Mouse (Mus musculus): ENCODE results near the gene Tmem151b. TPM values are rescaled to one million over a fixed set of nuclear protein-coding genes. Genes with fewer than 3 reads are reported as not detected.

Gene Tmem151b
- polyA plus RNA-seq (2014; fragmentation: Nextera tagmentation; extraction: Ambion mirVana), result 1.7 and 2.8 TPM in 2 replicates

GRCm38 (mm10) chr17:45549617-45550181, at the start of gene Tmem151b:
Gene Tmem151b (minus strand): TSS chr17:45549677.
- Histone ChIP-seq H3K27ac (replicated peaks; ENCODE audit: low read depth, low read length) (peak within 1 kb of the TSS; percentile 55; the same call in 1 of the 2 replicates), H3K4me1 (ENCODE audit: control insufficient read depth, insufficient read depth, low read length) (no peaks in the 10 kb centered on the region; the same call in 1 of the 2 replicates), H3K36me3 (ENCODE audit: control insufficient read depth, insufficient read depth, low read length) (peaks cover 13% of the 10 kb centered on the region), H3K9ac (ENCODE audit: low read depth, low read length) (peak within 1 kb of the TSS; percentile 87), H3K27me3 (replicated peaks; ENCODE audit: control insufficient read depth, insufficient read depth, low read length) (peaks cover 38% of the 10 kb centered on the region), H3K4me2 (ENCODE audit: low read depth, low read length) (peak within 1 kb of the TSS; percentile 93), H3K9me3 (ENCODE audit: control insufficient read depth, low read length) (no peaks in the 10 kb centered on the region), H3K4me3 (ENCODE audit: low read depth, low read length) (peak within 1 kb of the TSS; percentile 80)
- ATAC-seq (ENCODE audit: low read depth) (peak; percentile 41; the same call in 1 of the 2 replicates), DNase-seq (ENCODE audit: low spot score) (peak; percentile 78)
- 3% methylated on average over 11 of the region's 29 CpGs for WGBS

- Histone ChIP-seq H3K9me3 (ENCODE audit: control insufficient read depth, low read length) (no peaks in the 10 kb centered on the region), H3K36me3 (ENCODE audit: control insufficient read depth, insufficient read depth, low read length) (no peaks in the 10 kb centered on the region), H3K27me3 (replicated peaks; ENCODE audit: control insufficient read depth, insufficient read depth, low read length) (peaks cover 32% of the 10 kb centered on the region), H3K4me1 (ENCODE audit: control insufficient read depth, insufficient read depth, low read length) (peaks cover 32% of the 10 kb centered on the region), H3K9ac (ENCODE audit: low read depth, low read length) (no peak overlapping the region), H3K4me3 (ENCODE audit: low read depth, low read length) (peak overlapping the region; percentile 34; the same call in 1 of the 2 replicates), H3K27ac (replicated peaks; ENCODE audit: low read depth, low read length) (no peak overlapping the region), H3K4me2 (ENCODE audit: low read depth, low read length) (peak overlapping the region; percentile 64)
- WGBS, result 48% methylated on average over 3 of the region's 3 CpGs
- ATAC-seq (ENCODE audit: low read depth) (no peak), DNase-seq (ENCODE audit: low spot score) (no peak)
Measured at GRCm38 (mm10) chr17:45598891-45599290, 49.4 kb upstream of the Tmem151b start.

GRCm38 (mm10) chr17:45598376-45598775, 48.9 kb upstream of the Tmem151b start:
- 89% methylated on average over 2 of the region's 2 CpGs for WGBS
- Histone ChIP-seq H3K36me3 (ENCODE audit: control insufficient read depth, insufficient read depth, low read length) (no peaks in the 10 kb centered on the region), H3K9me3 (ENCODE audit: control insufficient read depth, low read length) (no peaks in the 10 kb centered on the region), H3K4me2 (ENCODE audit: low read depth, low read length) (no peak overlapping the region), H3K27ac (replicated peaks; ENCODE audit: low read depth, low read length) (no peak overlapping the region), H3K4me1 (ENCODE audit: control insufficient read depth, insufficient read depth, low read length) (peaks cover 37% of the 10 kb centered on the region), H3K9ac (ENCODE audit: low read depth, low read length) (no peak overlapping the region), H3K4me3 (ENCODE audit: low read depth, low read length) (no peak overlapping the region), H3K27me3 (replicated peaks; ENCODE audit: control insufficient read depth, insufficient read depth, low read length) (peaks cover 32% of the 10 kb centered on the region)
- ATAC-seq (ENCODE audit: low read depth) (no peak), DNase-seq (ENCODE audit: low spot score) (no peak)

- no peaks in the 10 kb centered on the region for H3K36me3 ChIP-seq (ENCODE audit: control insufficient read depth, insufficient read depth, low read length)
- peaks cover 32% of the 10 kb centered on the region for H3K27me3 ChIP-seq (replicated peaks; ENCODE audit: control insufficient read depth, insufficient read depth, low read length)
- H3K9me3 ChIP-seq (ENCODE audit: control insufficient read depth, low read length), result no peaks in the 10 kb centered on the region
- ATAC-seq (ENCODE audit: low read depth) (no peak), DNase-seq (ENCODE audit: low spot score) (peak; percentile 75)
- H3K4me2 ChIP-seq (ENCODE audit: low read depth, low read length), result no peak overlapping the region
- peaks cover 41% of the 10 kb centered on the region for H3K4me1 ChIP-seq (ENCODE audit: control insufficient read depth, insufficient read depth, low read length)
- H3K27ac ChIP-seq (replicated peaks; ENCODE audit: low read depth, low read length), result no peak overlapping the region
- no peak overlapping the region for H3K9ac ChIP-seq (ENCODE audit: low read depth, low read length)
- no peak overlapping the region for H3K4me3 ChIP-seq (ENCODE audit: low read depth, low read length)
- 32% methylated on average over 3 of the region's 3 CpGs for WGBS
Measured at GRCm38 (mm10) chr17:45597787-45598186, 48.3 kb upstream of the Tmem151b start.

- Histone ChIP-seq H3K4me2 (ENCODE audit: low read depth, low read length) (0 out of 2 replicates have a peak overlapping the region, but pooled peaks have one; percentile 3), H3K4me1 (ENCODE audit: control insufficient read depth, insufficient read depth, low read length) (peaks cover 48% of the 10 kb centered on the region), H3K27ac (replicated peaks; ENCODE audit: low read depth, low read length) (no peak overlapping the region; the same call in 1 of the 2 replicates), H3K4me3 (ENCODE audit: low read depth, low read length) (no peak overlapping the region), H3K36me3 (ENCODE audit: control insufficient read depth, insufficient read depth, low read length) (no peaks in the 10 kb centered on the region), H3K9me3 (ENCODE audit: control insufficient read depth, low read length) (no peaks in the 10 kb centered on the region), H3K27me3 (replicated peaks; ENCODE audit: control insufficient read depth, insufficient read depth, low read length) (peaks cover 25% of the 10 kb centered on the region), H3K9ac (ENCODE audit: low read depth, low read length) (no peak overlapping the region)
- 32% methylated on average over 10 of the region's 11 CpGs for WGBS
- ATAC-seq (ENCODE audit: low read depth) (peak; percentile 60), DNase-seq (ENCODE audit: low spot score) (peak; percentile 66)
Measured at GRCm38 (mm10) chr17:45596631-45597396, 47.3 kb upstream of the Tmem151b start.

GRCm38 (mm10) chr17:45595736-45596390, 46.4 kb upstream of the Tmem151b start:
- Histone ChIP-seq H3K9ac (ENCODE audit: low read depth, low read length) (peak overlapping the region; percentile 75), H3K27ac (replicated peaks; ENCODE audit: low read depth, low read length) (no peak overlapping the region), H3K4me3 (ENCODE audit: low read depth, low read length) (peak overlapping the region; percentile 60), H3K4me1 (ENCODE audit: control insufficient read depth, insufficient read depth, low read length) (peaks cover 51% of the 10 kb centered on the region), H3K4me2 (ENCODE audit: low read depth, low read length) (peak overlapping the region; percentile 99), H3K27me3 (replicated peaks; ENCODE audit: control insufficient read depth, insufficient read depth, low read length) (peaks cover 16% of the 10 kb centered on the region), H3K9me3 (ENCODE audit: control insufficient read depth, low read length) (no peaks in the 10 kb centered on the region), H3K36me3 (ENCODE audit: control insufficient read depth, insufficient read depth, low read length) (no peaks in the 10 kb centered on the region)
- peak; percentile 9; the same call in 1 of the 2 replicates for ATAC-seq (ENCODE audit: low read depth)
- WGBS, result 14% methylated on average over 15 of the region's 23 CpGs
- DNase-seq (ENCODE audit: low spot score), result no peak

- H3K27me3 ChIP-seq (replicated peaks; ENCODE audit: control insufficient read depth, insufficient read depth, low read length), result peaks cover 8% of the 10 kb centered on the region
- H3K9ac ChIP-seq (ENCODE audit: low read depth, low read length), result peak overlapping the region; percentile 75
- H3K36me3 ChIP-seq (ENCODE audit: control insufficient read depth, insufficient read depth, low read length), result no peaks in the 10 kb centered on the region
- peak overlapping the region; percentile 99 for H3K4me2 ChIP-seq (ENCODE audit: low read depth, low read length)
- peak overlapping the region; percentile 60 for H3K4me3 ChIP-seq (ENCODE audit: low read depth, low read length)
- H3K4me1 ChIP-seq (ENCODE audit: control insufficient read depth, insufficient read depth, low read length), result peaks cover 48% of the 10 kb centered on the region
- DNase-seq (ENCODE audit: low spot score) (peak; percentile 77), ATAC-seq (ENCODE audit: low read depth) (peak; percentile 75)
- no peaks in the 10 kb centered on the region for H3K9me3 ChIP-seq (ENCODE audit: control insufficient read depth, low read length)
- 2% methylated on average over 41 of the region's 58 CpGs for WGBS
- no peak overlapping the region for H3K27ac ChIP-seq (replicated peaks; ENCODE audit: low read depth, low read length)
Measured at GRCm38 (mm10) chr17:45594881-45595735, 45.6 kb upstream of the Tmem151b start.

GRCm38 (mm10) chr17:45594195-45594594, 44.7 kb upstream of the Tmem151b start:
- Histone ChIP-seq H3K4me1 (ENCODE audit: control insufficient read depth, insufficient read depth, low read length) (peaks cover 40% of the 10 kb centered on the region), H3K9me3 (ENCODE audit: control insufficient read depth, low read length) (no peaks in the 10 kb centered on the region), H3K36me3 (ENCODE audit: control insufficient read depth, insufficient read depth, low read length) (no peaks in the 10 kb centered on the region; the same call in 1 of the 2 replicates), H3K4me3 (ENCODE audit: low read depth, low read length) (peak overlapping the region; percentile 60), H3K27me3 (replicated peaks; ENCODE audit: control insufficient read depth, insufficient read depth, low read length) (0 out of 2 replicates have a peak, but pooled peaks cover 4% of the 10 kb centered on the region), H3K4me2 (ENCODE audit: low read depth, low read length) (peak overlapping the region; percentile 99), H3K27ac (replicated peaks; ENCODE audit: low read depth, low read length) (no peak overlapping the region), H3K9ac (ENCODE audit: low read depth, low read length) (peak overlapping the region; percentile 75; the same call in 1 of the 2 replicates)
- WGBS, result 33% methylated on average over 8 of the region's 8 CpGs
- ATAC-seq (ENCODE audit: low read depth) (no peak), DNase-seq (ENCODE audit: low spot score) (no peak)
